Mouse (Mus musculus) neural tube, embryonic 12.5 days (tissue): ENCODE data around the gene Cluh. TPM values are rescaled to one million over a fixed set of nuclear protein-coding genes. Genes with fewer than 3 reads are reported as not detected.

Experiments used
- ATAC-seq: fragments of 200-750 bp; cut with Nextera tagmentation; 2 replicates; pipeline ENCODE4 v1.8.0; 2017; ENCODE audit warnings: low read depth, mild to moderate bottlenecking, moderate TSS enrichment, moderate library complexity; ENCODE audit not compliant: low FRiP score
- H3K27ac ChIP-seq: fragments of 300-500 bp; sonication (generic); 2 replicates; pipeline ENCODE4 v1.5.1; 2016
- H3K27me3 ChIP-seq: fragments of 300-500 bp; sonication (generic); replicated peaks from 2 replicates; pipeline ENCODE4 v1.6.1; 2016; ENCODE audit warnings: mild to moderate bottlenecking
- H3K36me3 ChIP-seq: fragments of 300-500 bp; sonication (generic); 2 replicates; pipeline ENCODE4 v1.6.1; 2016; ENCODE audit warnings: mild to moderate bottlenecking
- H3K4me1 ChIP-seq: fragments of 300-500 bp; sonication (generic); 2 replicates; pipeline ENCODE4 v1.6.1; 2016
- H3K4me2 ChIP-seq: fragments of 300-500 bp; sonication (generic); replicated peaks from 2 replicates; pipeline ENCODE4 v1.6.1; 2016; ENCODE audit warnings: mild to moderate bottlenecking
- H3K4me3 ChIP-seq: fragments of 300-500 bp; sonication (generic); 2 replicates; pipeline ENCODE4 v1.5.1; 2016
- H3K9ac ChIP-seq: fragments of 300-500 bp; sonication (generic); 2 replicates; pipeline ENCODE4 v1.6.1; 2016; ENCODE audit warnings: mild to moderate bottlenecking
- H3K9me3 ChIP-seq: fragments of 300-500 bp; sonication (generic); 2 replicates; pipeline ENCODE4 v1.6.1; 2016; ENCODE audit warnings: mild to moderate bottlenecking
- WGBS: fragments of 180-500 bp; shearing (Covaris S2); methylation state at CpG from one replicate; pipeline ENCODE4 v1.1.7; 2016; 5-methylcytosine and 5-hydroxymethylcytosine counted together
- polyA plus RNA-seq: library from polyadenylated mRNA; unstranded; fragments of >200 nt; fragmentation: Nextera tagmentation; extraction: Ambion mirVana; gene quantifications from 2 replicates; pipeline ENCODE4 v1.2.1, GENCODE M21; 2016

Cluh gene
- polyA plus RNA-seq, 1 experiment from 2014 or later = 20.2 TPM

- no peaks in the 10 kb centered on the region for H3K9me3 ChIP-seq
- WGBS = 96% methylated on average over 13 of the region's 13 CpGs
- H3K4me2 ChIP-seq = no peak overlapping the region
- H3K9ac ChIP-seq = no peak overlapping the region
- ATAC-seq = no peak
- no peak overlapping the region for H3K4me3 ChIP-seq
- peaks cover 71% of the 10 kb centered on the region for H3K36me3 ChIP-seq
- no peaks in the 10 kb centered on the region for H3K4me1 ChIP-seq
- H3K27me3 ChIP-seq = no peaks in the 10 kb centered on the region
- H3K27ac ChIP-seq = no peak overlapping the region
These were observed 18.3 kb downstream of the Cluh start for GRCm38 (mm10) chr11:74667582-74668010.

GRCm38 (mm10) chr11:74668466-74668865 lies 19.2 kb downstream of the Cluh start:
- H3K36me3 ChIP-seq = peaks cover 67% of the 10 kb centered on the region
- H3K4me2 ChIP-seq = no peak overlapping the region
- ATAC-seq = no peak
- H3K9me3 ChIP-seq = no peaks in the 10 kb centered on the region
- no peaks in the 10 kb centered on the region for H3K27me3 ChIP-seq
- no peak overlapping the region for H3K27ac ChIP-seq
- no peaks in the 10 kb centered on the region for H3K4me1 ChIP-seq
- 90% methylated on average over 5 of the region's 5 CpGs for WGBS
- no peak overlapping the region for H3K9ac ChIP-seq
- no peak overlapping the region for H3K4me3 ChIP-seq

GRCm38 (mm10) chr11:74668971-74669370 lies 19.7 kb downstream of the Cluh start:
- Histone ChIP-seq H3K36me3 (peaks cover 64% of the 10 kb centered on the region), H3K9ac (no peak overlapping the region), H3K4me3 (no peak overlapping the region), H3K27ac (no peak overlapping the region), H3K4me2 (no peak overlapping the region), H3K4me1 (no peaks in the 10 kb centered on the region), H3K9me3 (no peaks in the 10 kb centered on the region), H3K27me3 (no peaks in the 10 kb centered on the region)
- ATAC-seq = no peak
- WGBS = 92% methylated on average over 2 of the region's 2 CpGs

GRCm38 (mm10) chr11:74670151-74670550 lies 20.9 kb downstream of the Cluh start:
- ATAC-seq = no peak
- Histone ChIP-seq H3K4me2 (no peak overlapping the region), H3K4me3 (no peak overlapping the region), H3K9me3 (no peaks in the 10 kb centered on the region), H3K9ac (no peak overlapping the region), H3K27ac (no peak overlapping the region), H3K36me3 (peaks cover 63% of the 10 kb centered on the region), H3K4me1 (no peaks in the 10 kb centered on the region), H3K27me3 (no peaks in the 10 kb centered on the region)

- Histone ChIP-seq H3K9ac (no peak overlapping the region), H3K36me3 (peaks cover 60% of the 10 kb centered on the region)
These were observed 21.7 kb downstream of the Cluh start for GRCm38 (mm10) chr11:74671013-74671412.

GRCm38 (mm10) chr11:74671839-74672238 lies 22.5 kb downstream of the Cluh start:
- H3K27ac ChIP-seq = no peak overlapping the region

More at GRCm38 (mm10) chr11:74671013-74671412, 21.7 kb downstream of the Cluh start:
- whole genome bisulfite sequencing = 93% methylated on average over 1 of the region's 1 CpGs
- Histone ChIP-seq H3K4me1 (no peaks in the 10 kb centered on the region), H3K4me3 (no peak overlapping the region), H3K4me2 (no peak overlapping the region), H3K27me3 (no peaks in the 10 kb centered on the region), H3K27ac (no peak overlapping the region), H3K9me3 (no peaks in the 10 kb centered on the region)
- ATAC-seq = no peak

GRCm38 (mm10) chr11:74672901-74673513 lies 23.7 kb downstream of the Cluh start:
- no peak overlapping the region for H3K4me3 ChIP-seq
- no peaks in the 10 kb centered on the region for H3K4me1 ChIP-seq
- no peak overlapping the region for H3K27ac ChIP-seq
- ATAC-seq = no peak
- H3K36me3 ChIP-seq = peaks cover 53% of the 10 kb centered on the region
- H3K9ac ChIP-seq = no peak overlapping the region
- no peaks in the 10 kb centered on the region for H3K27me3 ChIP-seq
- no peak overlapping the region for H3K4me2 ChIP-seq
- H3K9me3 ChIP-seq = no peaks in the 10 kb centered on the region
- WGBS = 89% methylated on average over 6 of the region's 6 CpGs

More at GRCm38 (mm10) chr11:74671839-74672238, 22.5 kb downstream of the Cluh start:
- peaks cover 54% of the 10 kb centered on the region for H3K36me3 ChIP-seq
- WGBS = 93% methylated on average over 5 of the region's 5 CpGs
- no peak overlapping the region for H3K9ac ChIP-seq
- H3K4me1 ChIP-seq = no peaks in the 10 kb centered on the region
- no peak for ATAC-seq
- H3K9me3 ChIP-seq = no peaks in the 10 kb centered on the region
- H3K4me3 ChIP-seq = no peak overlapping the region
- no peaks in the 10 kb centered on the region for H3K27me3 ChIP-seq
- H3K4me2 ChIP-seq = no peak overlapping the region

GRCm38 (mm10) chr11:74673561-74673960 lies 24.3 kb downstream of the Cluh start:
- no peak overlapping the region for H3K4me3 ChIP-seq

GRCm38 (mm10) chr11:74674713-74675112 lies 25.4 kb downstream of the Cluh start:
- no peak overlapping the region for H3K27ac ChIP-seq
- H3K4me3 ChIP-seq = no peak overlapping the region
- no peak for ATAC-seq
- no peaks in the 10 kb centered on the region for H3K4me1 ChIP-seq
- WGBS = 97% methylated on average over 8 of the region's 8 CpGs
- H3K36me3 ChIP-seq = peaks cover 52% of the 10 kb centered on the region
- no peak overlapping the region for H3K4me2 ChIP-seq
- H3K9ac ChIP-seq = no peak overlapping the region
- H3K27me3 ChIP-seq = no peaks in the 10 kb centered on the region
- H3K9me3 ChIP-seq = no peaks in the 10 kb centered on the region

More at GRCm38 (mm10) chr11:74673561-74673960, 24.3 kb downstream of the Cluh start:
- WGBS = 91% methylated on average over 1 of the region's 1 CpGs
- no peak overlapping the region for H3K4me2 ChIP-seq
- ATAC-seq = no peak
- H3K9me3 ChIP-seq = no peaks in the 10 kb centered on the region
- no peaks in the 10 kb centered on the region for H3K4me1 ChIP-seq
- no peak overlapping the region for H3K9ac ChIP-seq
- no peak overlapping the region for H3K27ac ChIP-seq
- no peaks in the 10 kb centered on the region for H3K27me3 ChIP-seq
- peaks cover 56% of the 10 kb centered on the region for H3K36me3 ChIP-seq

- WGBS = 88% methylated on average over 4 of the region's 4 CpGs
- no peak overlapping the region for H3K4me2 ChIP-seq
- H3K9ac ChIP-seq = no peak overlapping the region
- no peak overlapping the region for H3K4me3 ChIP-seq
- H3K27ac ChIP-seq = no peak overlapping the region
- H3K9me3 ChIP-seq = no peaks in the 10 kb centered on the region
- peaks cover 54% of the 10 kb centered on the region for H3K36me3 ChIP-seq
- no peaks in the 10 kb centered on the region for H3K27me3 ChIP-seq
- ATAC-seq = no peak
- H3K4me1 ChIP-seq = no peaks in the 10 kb centered on the region
These were observed 25.9 kb downstream of the Cluh start for GRCm38 (mm10) chr11:74675156-74675555.

- no peak for ATAC-seq
- Histone ChIP-seq H3K4me1 (no peaks in the 10 kb centered on the region), H3K9me3 (no peaks in the 10 kb centered on the region), H3K36me3 (peaks cover 17% of the 10 kb centered on the region), H3K4me3 (no peak overlapping the region), H3K27ac (no peak overlapping the region), H3K4me2 (no peak overlapping the region), H3K9ac (no peak overlapping the region), H3K27me3 (no peaks in the 10 kb centered on the region)
- WGBS = 85% methylated on average over 1 of the region's 1 CpGs
These were observed 42.9 kb downstream of the Cluh start for GRCm38 (mm10) chr11:74692151-74692550.

GRCm38 (mm10) chr11:74699505-74699904 lies 50.2 kb downstream of the Cluh start:
- 98% methylated on average over 2 of the region's 2 CpGs for WGBS
- Histone ChIP-seq H3K36me3 (peaks cover 15% of the 10 kb centered on the region), H3K4me2 (no peak overlapping the region), H3K9ac (no peak overlapping the region), H3K27me3 (no peaks in the 10 kb centered on the region), H3K4me1 (no peaks in the 10 kb centered on the region), H3K4me3 (no peak overlapping the region), H3K9me3 (no peaks in the 10 kb centered on the region), H3K27ac (no peak overlapping the region)
- no peak for ATAC-seq

GRCm38 (mm10) chr11:74704068-74704467 lies 54.8 kb downstream of the Cluh start:
- ATAC-seq = no peak
- no peak overlapping the region for H3K4me2 ChIP-seq
- no peaks in the 10 kb centered on the region for H3K9me3 ChIP-seq
- H3K9ac ChIP-seq = no peak overlapping the region
- no peak overlapping the region for H3K27ac ChIP-seq
- no peaks in the 10 kb centered on the region for H3K27me3 ChIP-seq
- 95% methylated on average over 2 of the region's 2 CpGs for WGBS
- H3K4me1 ChIP-seq = no peaks in the 10 kb centered on the region
- peaks cover 1% of the 10 kb centered on the region for H3K36me3 ChIP-seq
- H3K4me3 ChIP-seq = no peak overlapping the region
